Mouse (Mus musculus) heart, postnatal 0 days (tissue): ENCODE data around the gene Txndc15. TPM values are rescaled to one million over a fixed set of nuclear protein-coding genes. Genes with fewer than 3 reads are reported as not detected.

ENCODE experiments used
- ATAC-seq: fragments of 200-750 bp; cut with Nextera tagmentation; 2 replicates; pipeline ENCODE4 v1.8.0; 2017; ENCODE audit warnings: low read depth, moderate number of reproducible peaks, moderate library complexity; ENCODE audit not compliant: insufficient read depth
- DNase-seq: peaks from one replicate; pipeline ENCODE4 v3.0.0-alpha.2; 2016; ENCODE audit warnings: low spot score
- H3K27ac ChIP-seq: fragments of 300-500 bp; sonication (generic); 2 replicates; pipeline ENCODE4 v1.5.1; 2014; ENCODE audit warnings: low read depth, mild to moderate bottlenecking
- H3K27me3 ChIP-seq: fragments of 300-500 bp; sonication (generic); 2 replicates; pipeline ENCODE4 v1.6.1; 2014; ENCODE audit warnings: low read length, mixed read lengths; ENCODE audit not compliant: control insufficient read depth, insufficient read depth
- H3K36me3 ChIP-seq: fragments of 300-500 bp; sonication (generic); replicated peaks from 2 replicates; pipeline ENCODE4 v1.6.1; 2014; ENCODE audit warnings: low read length, mixed read lengths; ENCODE audit not compliant: control insufficient read depth, insufficient read depth
- H3K4me1 ChIP-seq: fragments of 300-500 bp; sonication (generic); 2 replicates; pipeline ENCODE4 v1.6.1; 2014; ENCODE audit warnings: antibody characterized with exemption; ENCODE audit not compliant: control insufficient read depth, insufficient read depth
- H3K4me2 ChIP-seq: fragments of 300-500 bp; sonication (generic); 2 replicates; pipeline ENCODE4 v1.6.1; 2014; ENCODE audit warnings: low read depth, mild to moderate bottlenecking, low read length, moderate library complexity
- H3K4me3 ChIP-seq: fragments of 300-500 bp; sonication (generic); 2 replicates; pipeline ENCODE4 v1.5.1; 2014; ENCODE audit warnings: low read depth, low read length
- H3K9ac ChIP-seq: fragments of 300-500 bp; sonication (generic); replicated peaks from 2 replicates; pipeline ENCODE4 v1.6.1; 2014; ENCODE audit warnings: low read depth, low read length, mixed read lengths
- H3K9me3 ChIP-seq: fragments of 300-500 bp; sonication (generic); replicated peaks from 2 replicates; pipeline ENCODE4 v1.6.1; 2016; ENCODE audit warnings: low read length; ENCODE audit not compliant: control insufficient read depth
- CTCF ChIP-seq: IDR thresholded peaks from 2 replicates; pipeline ENCODE4 v1.5.1; 2016; ENCODE audit warnings: antibody characterized with exemption, control low read depth, low read depth
- EP300 ChIP-seq: IDR thresholded peaks from 2 replicates; pipeline ENCODE4 v1.6.1; 2016; ENCODE audit warnings: antibody characterized with exemption, low read depth
- WGBS: fragments of 180-500 bp; shearing (Covaris S2); extraction: QIAGEN DNeasy Blood & Tissue Kit; methylation state at CpG from one replicate; pipeline ENCODE4 v1.1.7; 2014; 5-methylcytosine and 5-hydroxymethylcytosine counted together
- polyA plus RNA-seq: library from polyadenylated mRNA; unstranded; fragments of >200 nt; fragmentation: Nextera tagmentation; extraction: Ambion mirVana; gene quantifications from 2 replicates; pipeline ENCODE4 v1.2.1, GENCODE M21; 2015
- total RNA-seq: library from RNA; depleted of rRNA; stranded (reverse); fragments of >200 nt; gene quantifications from 2 replicates; pipeline ENCODE4 v1.2.3, GENCODE M21; 2014; ENCODE audit warnings: low replicate concordance; rRNA removed

Txndc15 gene
- total and polyA plus RNA-seq, 2 experiments from 2014 or later = 65.0 to 69.1 TPM

GRCm38 (mm10) chr13:55757645-55758044 lies 43.2 kb downstream of the Txndc15 start:
- WGBS = 81% methylated on average over 6 of the region's 6 CpGs
- Histone ChIP-seq H3K36me3 (no peaks in the 10 kb centered on the region), H3K4me1 (no peaks in the 10 kb centered on the region), H3K27ac (no peak overlapping the region), H3K4me3 (no peak overlapping the region), H3K4me2 (no peak overlapping the region), H3K27me3 (no peaks in the 10 kb centered on the region), H3K9ac (no peak overlapping the region), H3K9me3 (no peaks in the 10 kb centered on the region)
- DNase-seq = no peak
- ATAC-seq = no peak
- TF ChIP-seq EP300 = no peak
- TF ChIP-seq CTCF = peak; percentile 20; the same call in 1 of the 2 replicates

GRCm38 (mm10) chr13:55760576-55760975 lies 46.1 kb downstream of the Txndc15 start:
- H3K36me3 ChIP-seq = no peaks in the 10 kb centered on the region
- H3K9ac ChIP-seq = no peak overlapping the region
- H3K4me3 ChIP-seq = no peak overlapping the region
- no peak for ATAC-seq
- no peak overlapping the region for H3K27ac ChIP-seq
- H3K27me3 ChIP-seq = no peaks in the 10 kb centered on the region
- no peak for TF ChIP-seq CTCF
- TF ChIP-seq EP300 = no peak
- DNase-seq = no peak
- 51% methylated on average over 10 of the region's 10 CpGs for WGBS
- no peaks in the 10 kb centered on the region for H3K9me3 ChIP-seq
- no peak overlapping the region for H3K4me2 ChIP-seq
- no peaks in the 10 kb centered on the region for H3K4me1 ChIP-seq

- no peaks in the 10 kb centered on the region for H3K27me3 ChIP-seq
- no peaks in the 10 kb centered on the region for H3K4me1 ChIP-seq
- TF ChIP-seq EP300 = no peak
- TF ChIP-seq CTCF = no peak
- H3K27ac ChIP-seq = no peak overlapping the region
- no peak overlapping the region for H3K9ac ChIP-seq
- ATAC-seq (no peak), DNase-seq (no peak)
- no peak overlapping the region for H3K4me2 ChIP-seq
- H3K9me3 ChIP-seq = no peaks in the 10 kb centered on the region
- H3K36me3 ChIP-seq = no peaks in the 10 kb centered on the region
- WGBS = 81% methylated on average over 10 of the region's 10 CpGs
- H3K4me3 ChIP-seq = no peak overlapping the region
Observed at GRCm38 (mm10) chr13:55761486-55761885, 47.0 kb downstream of the Txndc15 start.

- Histone ChIP-seq H3K9me3 (no peaks in the 10 kb centered on the region), H3K4me2 (no peak overlapping the region), H3K9ac (no peak overlapping the region), H3K4me3 (no peak overlapping the region), H3K27ac (no peak overlapping the region), H3K27me3 (no peaks in the 10 kb centered on the region), H3K36me3 (no peaks in the 10 kb centered on the region), H3K4me1 (no peaks in the 10 kb centered on the region)
- 83% methylated on average over 7 of the region's 7 CpGs for WGBS
- no peak for TF ChIP-seq EP300
- no peak for TF ChIP-seq CTCF
- no peak for ATAC-seq
- DNase-seq = no peak
Observed at GRCm38 (mm10) chr13:55774352-55774751, 59.9 kb downstream of the Txndc15 start.

GRCm38 (mm10) chr13:55775056-55775455 lies 60.6 kb downstream of the Txndc15 start:
- DNase-seq (no peak), ATAC-seq (no peak)
- no peaks in the 10 kb centered on the region for H3K4me1 ChIP-seq
- 38% methylated on average over 11 of the region's 11 CpGs for WGBS
- TF ChIP-seq CTCF = no peak
- no peak for TF ChIP-seq EP300
- H3K27ac ChIP-seq = no peak overlapping the region
- no peaks in the 10 kb centered on the region for H3K36me3 ChIP-seq
- H3K4me2 ChIP-seq = no peak overlapping the region
- H3K27me3 ChIP-seq = no peaks in the 10 kb centered on the region
- no peaks in the 10 kb centered on the region for H3K9me3 ChIP-seq
- H3K4me3 ChIP-seq = no peak overlapping the region
- H3K9ac ChIP-seq = no peak overlapping the region

Other genes starting within 250 kb of the Txndc15 start
- 38.5 and 46.0 TPM in 2 replicates for gene Dbn1, start 226.5 kb upstream of the Txndc15 start, total RNA-seq
- gene Dbn1, start 226.5 kb upstream of the Txndc15 start, polyA plus RNA-seq = 30.2 and 30.9 TPM in 2 replicates
- 134 and 186 TPM in 2 replicates for gene Pdlim7, start 201.0 kb upstream of the Txndc15 start, total RNA-seq
- gene Pdlim7, start 201.0 kb upstream of the Txndc15 start, polyA plus RNA-seq = 190 and 210 TPM in 2 replicates
- 2.7 and 2.8 TPM in 2 replicates for gene Dok3, start 185.4 kb upstream of the Txndc15 start, total RNA-seq
- 0.95 and 1.4 TPM in 2 replicates for gene Dok3, start 185.4 kb upstream of the Txndc15 start, polyA plus RNA-seq
- gene Ddx41, start 178.0 kb upstream of the Txndc15 start, total RNA-seq = 25.3 and 30.4 TPM in 2 replicates
- gene Ddx41, start 178.0 kb upstream of the Txndc15 start, polyA plus RNA-seq = 16.3 and 17.3 TPM in 2 replicates
- 17.7 and 19.6 TPM in 2 replicates for gene Fam193b, start 143.5 kb upstream of the Txndc15 start, total RNA-seq
- gene Fam193b, start 143.5 kb upstream of the Txndc15 start, polyA plus RNA-seq = 9.5 and 10.3 TPM in 2 replicates
- 22.0 and 50.3 TPM in 2 replicates for gene Tmed9, start 140.9 kb upstream of the Txndc15 start, total RNA-seq
- gene Tmed9, start 140.9 kb upstream of the Txndc15 start, polyA plus RNA-seq = 78.6 and 82.0 TPM in 2 replicates
- gene B4galt7, start 114.8 kb upstream of the Txndc15 start, total RNA-seq = 24.5 and 37.6 TPM in 2 replicates
- 15.7 and 17.3 TPM in 2 replicates for gene B4galt7, start 114.8 kb upstream of the Txndc15 start, polyA plus RNA-seq
- gene Caml, start 91.6 kb upstream of the Txndc15 start, total RNA-seq = 17.9 and 18.5 TPM in 2 replicates
- gene Caml, start 91.6 kb upstream of the Txndc15 start, polyA plus RNA-seq = 30.9 and 31.0 TPM in 2 replicates
- gene Ddx46, start 79.6 kb upstream of the Txndc15 start, total RNA-seq = 8.9 and 10.6 TPM in 2 replicates
- 13.1 and 14.3 TPM in 2 replicates for gene Ddx46, start 79.6 kb upstream of the Txndc15 start, polyA plus RNA-seq
- gene B230219D22Rik, start 21.5 kb upstream of the Txndc15 start, total RNA-seq = 95.1 and 118 TPM in 2 replicates
- 34.8 and 36.0 TPM in 2 replicates for gene B230219D22Rik, start 21.5 kb upstream of the Txndc15 start, polyA plus RNA-seq
- gene Pcbd2, start 12.7 kb downstream of the Txndc15 start, total RNA-seq = 12.1 and 25.1 TPM in 2 replicates
- gene Pcbd2, start 12.7 kb downstream of the Txndc15 start, polyA plus RNA-seq = 54.7 and 63.5 TPM in 2 replicates
- gene Catsper3, start 69.9 kb downstream of the Txndc15 start, total RNA-seq = not detected in 2 replicates
- gene Catsper3, start 69.9 kb downstream of the Txndc15 start, polyA plus RNA-seq = 0.08 and 0.11 TPM in 2 replicates
- gene Pitx1, start 121.5 kb downstream of the Txndc15 start, total RNA-seq = 1.0 TPM in 1 of 2 replicates, not detected in the other
- not detected in 2 replicates for gene Pitx1, start 121.5 kb downstream of the Txndc15 start, polyA plus RNA-seq